Mouse (Mus musculus): ENCODE data around the gene 4933427D14Rik. TPM values are rescaled to one million over a fixed set of nuclear protein-coding genes. Genes with fewer than 3 reads are reported as not detected.

Gene 4933427D14Rik
- total RNA-seq (2018; cell fraction: chromatin; rRNA removed), result 10 to 100 TPM; 11.9 to 67.7 (median 40.8) TPM
- 1 to 10 TPM; 1.3 to 6.8 (median 4.0) TPM for total RNA-seq (2018; cell fraction: cytosol; rRNA removed)
- total RNA-seq (2018; cell fraction: nucleus; rRNA removed), result 10 to 100 TPM in 20 of 26 experiments, 1 to 10 TPM in 6; 4.7 to 34.7 (median 15.9) TPM
- 3.7 to 4.9 TPM (median 4.6 TPM) in 3 replicates for polyA plus RNA-seq (2018)

DNA sequence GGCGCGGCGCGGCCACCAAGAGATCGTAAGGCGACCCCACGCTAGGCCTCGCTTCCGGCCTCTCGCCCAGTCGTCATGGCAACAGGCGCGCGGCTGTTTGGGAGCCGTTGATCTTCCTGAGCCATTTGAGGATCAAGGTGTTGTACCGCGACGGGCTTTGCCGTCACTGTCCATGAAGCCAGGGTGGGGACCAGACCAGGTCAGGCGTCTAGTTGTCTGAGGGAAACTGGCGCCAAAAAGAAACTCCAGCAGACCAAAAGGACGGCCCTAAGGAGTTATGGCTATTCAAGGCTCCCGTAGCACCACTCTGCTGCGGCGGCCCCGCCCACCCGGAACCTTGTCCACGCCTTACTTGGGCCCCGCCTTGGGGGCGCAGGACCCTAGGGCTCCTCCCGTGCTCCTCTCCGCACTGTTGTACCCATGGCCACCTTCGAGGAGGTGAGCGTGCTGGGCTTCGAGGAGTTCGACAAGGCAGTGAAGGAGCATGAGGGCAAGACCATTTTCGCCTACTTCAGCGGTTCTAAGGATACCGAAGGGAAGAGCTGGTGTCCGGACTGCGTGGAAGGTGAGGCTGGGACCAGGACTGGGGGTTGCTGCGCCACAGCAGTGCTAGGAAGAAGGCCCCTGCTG, at the start of gene 4933427D14Rik, which contains the start of gene Txndc17:
TSS of gene 4933427D14Rik (minus strand) at position 256 of the 630 bp plus-strand sequence.
TSS of gene Txndc17 (plus strand) at position 344 of the 630 bp plus-strand sequence.
- Histone ChIP-seq H3K4me3 (ENCODE audit: inconsistent target) (peak within 1 kb of the TSS; percentile 98), H3K36me3 (ENCODE audit: inconsistent target) (peaks cover 18% of the 10 kb centered on the region; the same call in 1 of the 2 replicates), H3K27ac (peak within 1 kb of the TSS; percentile 68), H3K79me2 (ENCODE audit: inconsistent target) (peaks cover 59% of the 10 kb centered on the region)
- 1% methylated on average over 42 of the region's 42 CpGs for WGBS (ENCODE audit: missing documents)

DNA sequence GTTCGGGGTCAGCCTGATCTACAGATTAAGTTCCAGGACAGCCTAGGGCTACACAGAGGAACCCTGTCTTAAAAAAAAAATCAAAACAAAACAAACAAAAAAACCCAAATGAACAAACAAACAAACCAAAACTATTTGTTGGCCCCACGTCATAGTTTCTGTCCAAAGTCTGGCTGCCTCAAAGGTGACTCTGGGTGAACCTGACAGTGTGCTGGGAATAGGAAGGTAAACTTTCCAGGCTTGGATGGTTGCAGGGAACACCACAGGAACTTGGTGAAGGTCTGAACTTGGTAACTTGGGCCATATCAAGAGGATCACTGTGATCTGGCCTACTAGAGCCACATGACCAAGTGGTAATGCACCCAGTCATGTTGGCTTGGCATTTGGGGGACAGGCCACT, 49.2 kb upstream of the 4933427D14Rik start:
- H3K36me3 ChIP-seq (ENCODE audit: inconsistent target), result no peaks in the 10 kb centered on the region
- no peak overlapping the region for H3K27ac ChIP-seq
- no peak overlapping the region for H3K4me3 ChIP-seq (ENCODE audit: inconsistent target)
- H3K79me2 ChIP-seq (ENCODE audit: inconsistent target), result no peaks in the 10 kb centered on the region
- 85% methylated on average over 2 of the region's 2 CpGs for WGBS (ENCODE audit: missing documents)

DNA sequence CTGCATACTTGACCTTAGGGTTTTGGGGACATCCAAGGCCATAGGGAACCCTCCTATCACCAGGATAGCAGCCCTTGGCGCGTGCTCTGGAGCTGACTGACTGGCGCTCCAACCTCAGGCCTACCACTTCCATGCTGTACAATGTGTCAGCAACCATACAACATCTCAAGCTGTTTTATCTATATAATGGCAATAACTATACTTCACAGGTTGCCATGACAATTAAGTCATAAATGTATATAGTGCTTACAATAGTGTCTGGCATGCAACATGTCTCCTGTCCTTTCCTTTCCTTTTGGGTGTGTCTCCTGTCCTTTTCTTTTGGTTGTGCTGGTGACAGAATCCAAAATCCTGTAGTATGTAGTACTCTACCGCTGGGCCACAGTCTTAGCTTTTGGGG, 48.4 kb upstream of the 4933427D14Rik start:
- no peaks in the 10 kb centered on the region for H3K36me3 ChIP-seq (ENCODE audit: inconsistent target)
- WGBS (ENCODE audit: missing documents), result 93% methylated on average over 4 of the region's 4 CpGs
- H3K79me2 ChIP-seq (ENCODE audit: inconsistent target), result no peaks in the 10 kb centered on the region
- no peak overlapping the region for H3K27ac ChIP-seq
- no peak overlapping the region for H3K4me3 ChIP-seq (ENCODE audit: inconsistent target)

DNA sequence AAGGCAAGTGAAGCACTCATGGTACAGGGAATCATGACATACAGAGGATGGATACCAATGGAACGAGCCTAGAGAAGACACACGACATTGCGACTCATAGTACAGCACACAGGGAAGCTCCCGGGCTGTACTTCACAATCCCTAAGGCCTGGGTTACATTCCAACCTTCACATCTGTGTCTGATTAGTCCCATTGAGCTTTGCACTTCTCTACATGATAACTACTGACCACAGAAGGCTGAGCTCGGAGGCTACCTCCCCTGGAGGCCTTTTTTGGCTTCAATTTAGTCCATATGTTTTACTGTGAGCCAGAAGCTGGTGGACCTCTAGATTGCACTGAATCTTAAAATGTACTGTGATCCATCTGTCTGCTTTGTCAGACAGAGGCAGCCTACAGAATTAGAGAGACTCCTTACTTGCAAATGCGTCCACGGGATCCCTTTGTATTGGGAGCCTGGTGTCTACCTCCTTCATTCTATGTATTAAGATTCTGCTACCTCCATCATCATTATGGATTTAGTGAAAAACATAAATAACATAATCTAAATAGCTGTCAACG, 38.0 kb upstream of the 4933427D14Rik start:
- Histone ChIP-seq H3K4me3 (ENCODE audit: inconsistent target) (no peak overlapping the region), H3K36me3 (ENCODE audit: inconsistent target) (no peaks in the 10 kb centered on the region), H3K79me2 (ENCODE audit: inconsistent target) (no peaks in the 10 kb centered on the region), H3K27ac (no peak overlapping the region)
- WGBS (ENCODE audit: missing documents), result 86% methylated on average over 8 of the region's 8 CpGs

DNA sequence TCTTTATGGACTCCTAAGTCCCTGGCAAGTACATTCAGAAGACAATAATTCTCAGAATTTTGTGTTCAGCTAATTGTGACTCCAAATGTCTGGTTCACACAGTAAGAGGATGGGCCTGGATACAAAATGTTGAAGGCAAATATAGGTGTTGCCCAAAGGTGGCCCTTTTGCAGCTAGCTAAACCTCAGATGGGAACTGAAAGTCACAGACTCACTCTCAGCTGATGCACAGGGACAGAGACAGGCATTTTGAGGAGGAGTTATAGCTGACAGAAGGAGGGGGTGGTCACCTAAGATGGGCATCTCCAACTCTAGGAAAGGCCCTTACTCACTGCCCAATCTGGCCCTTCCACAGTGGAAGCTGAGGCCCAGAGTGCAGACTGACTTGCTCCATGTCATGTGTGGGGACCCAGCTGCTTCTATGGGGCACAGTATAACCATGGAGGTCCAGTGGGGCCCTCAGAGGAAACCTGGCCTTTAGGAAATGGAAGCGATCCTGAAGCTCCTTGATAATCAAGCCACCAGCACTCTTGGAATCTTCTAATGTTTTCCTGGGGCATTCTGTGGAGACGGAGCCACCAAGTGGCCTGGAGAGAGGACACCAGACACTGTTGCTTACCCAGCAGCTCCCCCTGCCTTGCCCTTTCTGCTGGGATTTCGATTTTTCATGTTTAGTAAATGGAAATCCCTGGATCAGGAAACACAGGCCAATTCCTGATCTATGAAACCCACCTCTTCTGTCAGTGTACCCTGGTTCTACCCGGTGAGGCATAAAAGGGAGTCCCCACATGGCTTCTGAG, 33.0 kb upstream of the 4933427D14Rik start:
- Histone ChIP-seq H3K79me2 (ENCODE audit: inconsistent target) (no peaks in the 10 kb centered on the region), H3K36me3 (ENCODE audit: inconsistent target) (no peaks in the 10 kb centered on the region), H3K27ac (no peak overlapping the region), H3K4me3 (ENCODE audit: inconsistent target) (no peak overlapping the region)
- WGBS (ENCODE audit: missing documents), result 58% methylated on average over 4 of the region's 4 CpGs

DNA sequence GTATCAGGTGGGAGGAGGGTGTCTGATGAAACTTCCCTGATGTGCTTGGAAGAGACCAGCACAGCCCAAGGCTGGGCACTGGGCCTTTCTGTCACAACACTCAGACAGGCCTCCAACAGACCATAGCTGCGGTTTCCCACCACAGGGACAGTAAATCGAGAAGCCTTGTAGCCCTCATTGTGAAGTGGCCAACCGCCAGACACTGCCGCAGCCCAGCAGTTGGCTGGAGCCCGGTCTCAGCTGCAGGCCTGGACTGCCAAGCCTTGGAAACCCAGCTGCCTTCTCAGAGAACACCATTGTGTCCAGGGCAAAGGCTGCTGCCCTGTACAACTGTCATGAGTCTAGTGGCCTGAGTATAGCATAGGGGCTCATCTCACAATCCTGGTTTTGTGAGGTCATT, 26.8 kb upstream of the 4933427D14Rik start:
- Histone ChIP-seq H3K36me3 (ENCODE audit: inconsistent target) (no peaks in the 10 kb centered on the region), H3K4me3 (ENCODE audit: inconsistent target) (no peak overlapping the region), H3K27ac (no peak overlapping the region), H3K79me2 (ENCODE audit: inconsistent target) (no peaks in the 10 kb centered on the region)
- WGBS (ENCODE audit: missing documents), result 72% methylated on average over 5 of the region's 5 CpGs

DNA sequence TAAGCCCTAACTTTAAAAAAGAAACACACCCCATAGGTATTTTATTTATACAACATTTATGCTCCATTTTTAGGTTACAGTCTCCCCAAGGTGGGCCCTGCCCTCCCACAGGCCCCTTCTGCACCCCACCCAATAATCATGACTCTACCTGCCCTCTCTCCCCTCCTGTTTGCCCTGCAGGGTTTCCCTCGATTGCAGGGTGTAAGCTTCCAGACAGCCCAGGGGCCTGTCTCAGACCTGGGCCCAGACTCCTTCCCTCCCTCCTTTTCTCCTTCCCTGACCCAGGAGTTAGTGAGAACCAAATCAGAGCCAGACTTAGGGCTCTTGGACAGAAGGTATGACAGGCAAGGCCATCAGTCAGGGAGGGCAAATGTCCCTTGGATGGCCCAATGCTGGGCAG, 25.7 kb upstream of the 4933427D14Rik start:
- H3K36me3 ChIP-seq (ENCODE audit: inconsistent target), result no peaks in the 10 kb centered on the region
- H3K79me2 ChIP-seq (ENCODE audit: inconsistent target), result no peaks in the 10 kb centered on the region
- H3K4me3 ChIP-seq (ENCODE audit: inconsistent target), result no peak overlapping the region
- WGBS (ENCODE audit: missing documents), result 91% methylated on average over 1 of the region's 1 CpGs
- no peak overlapping the region for H3K27ac ChIP-seq

DNA sequence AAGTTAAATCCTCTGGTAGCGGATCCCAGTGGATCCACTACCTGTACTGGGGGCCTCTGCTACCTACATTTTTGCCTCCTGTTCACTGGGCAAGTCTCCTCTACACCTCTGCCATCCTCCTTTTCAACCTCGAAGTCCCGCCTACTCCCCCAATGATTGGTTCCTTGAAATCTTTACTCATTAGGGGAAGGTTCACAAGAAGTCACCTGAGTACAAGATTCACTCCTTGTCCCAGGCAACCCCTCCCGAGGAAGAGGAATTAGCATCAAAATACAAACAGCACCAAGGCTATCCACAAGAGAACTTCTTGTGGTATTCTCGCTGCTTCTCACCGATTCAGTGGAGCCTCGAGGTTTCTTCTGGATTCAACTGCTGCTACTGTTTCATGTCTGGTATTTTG, 24.8 kb upstream of the 4933427D14Rik start:
- Histone ChIP-seq H3K4me3 (ENCODE audit: inconsistent target) (no peak overlapping the region), H3K79me2 (ENCODE audit: inconsistent target) (no peaks in the 10 kb centered on the region), H3K36me3 (ENCODE audit: inconsistent target) (no peaks in the 10 kb centered on the region), H3K27ac (no peak overlapping the region)
- WGBS (ENCODE audit: missing documents), result 85% methylated on average over 7 of the region's 7 CpGs

DNA sequence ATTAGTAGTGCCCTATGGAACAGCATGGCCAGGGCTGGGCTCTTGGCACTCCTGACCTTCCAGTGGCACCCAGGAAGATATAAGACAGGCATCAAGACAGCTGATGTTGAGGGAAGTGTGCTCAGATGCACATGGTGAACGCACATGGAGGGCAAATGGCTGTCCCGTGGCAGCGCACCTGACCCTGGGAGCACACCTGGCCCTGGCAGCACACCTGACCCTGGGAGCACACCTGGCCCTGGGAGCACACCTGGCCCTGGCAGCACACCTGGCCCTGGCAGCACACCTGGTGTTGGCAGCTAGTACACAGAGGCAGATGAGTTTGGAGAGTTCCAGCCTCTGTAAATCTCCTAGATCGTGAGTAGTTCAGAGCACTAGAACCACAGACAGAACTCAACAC, 21.3 kb upstream of the 4933427D14Rik start:
- H3K79me2 ChIP-seq (ENCODE audit: inconsistent target), result no peaks in the 10 kb centered on the region
- H3K36me3 ChIP-seq (ENCODE audit: inconsistent target), result no peaks in the 10 kb centered on the region
- H3K27ac ChIP-seq, result no peak overlapping the region
- WGBS (ENCODE audit: missing documents), result 86% methylated on average over 4 of the region's 4 CpGs
- H3K4me3 ChIP-seq (ENCODE audit: inconsistent target), result no peak overlapping the region

DNA sequence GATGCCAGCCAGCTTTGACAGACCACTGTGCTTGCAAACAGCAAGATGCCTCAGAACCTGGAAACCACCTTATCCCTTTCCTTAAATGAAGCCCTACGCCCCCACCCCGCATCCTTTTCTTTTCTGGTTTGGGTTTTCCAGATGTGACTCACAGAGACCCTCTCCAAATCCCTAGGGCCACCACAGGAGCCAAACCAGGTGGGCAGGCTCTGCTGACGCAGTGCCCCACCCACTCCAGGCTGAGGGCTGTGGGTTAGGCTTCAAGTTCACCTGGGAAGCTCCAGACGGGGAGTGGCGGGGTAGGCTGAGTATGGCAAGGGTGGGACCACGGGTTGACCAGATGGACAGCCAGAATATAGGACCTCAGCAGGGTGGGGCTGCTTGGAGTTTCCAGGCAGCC, 19.6 kb upstream of the 4933427D14Rik start:
- Histone ChIP-seq H3K4me3 (ENCODE audit: inconsistent target) (no peak overlapping the region), H3K79me2 (ENCODE audit: inconsistent target) (no peaks in the 10 kb centered on the region), H3K36me3 (ENCODE audit: inconsistent target) (no peaks in the 10 kb centered on the region), H3K27ac (no peak overlapping the region)
- 84% methylated on average over 6 of the region's 6 CpGs for WGBS (ENCODE audit: missing documents)

DNA sequence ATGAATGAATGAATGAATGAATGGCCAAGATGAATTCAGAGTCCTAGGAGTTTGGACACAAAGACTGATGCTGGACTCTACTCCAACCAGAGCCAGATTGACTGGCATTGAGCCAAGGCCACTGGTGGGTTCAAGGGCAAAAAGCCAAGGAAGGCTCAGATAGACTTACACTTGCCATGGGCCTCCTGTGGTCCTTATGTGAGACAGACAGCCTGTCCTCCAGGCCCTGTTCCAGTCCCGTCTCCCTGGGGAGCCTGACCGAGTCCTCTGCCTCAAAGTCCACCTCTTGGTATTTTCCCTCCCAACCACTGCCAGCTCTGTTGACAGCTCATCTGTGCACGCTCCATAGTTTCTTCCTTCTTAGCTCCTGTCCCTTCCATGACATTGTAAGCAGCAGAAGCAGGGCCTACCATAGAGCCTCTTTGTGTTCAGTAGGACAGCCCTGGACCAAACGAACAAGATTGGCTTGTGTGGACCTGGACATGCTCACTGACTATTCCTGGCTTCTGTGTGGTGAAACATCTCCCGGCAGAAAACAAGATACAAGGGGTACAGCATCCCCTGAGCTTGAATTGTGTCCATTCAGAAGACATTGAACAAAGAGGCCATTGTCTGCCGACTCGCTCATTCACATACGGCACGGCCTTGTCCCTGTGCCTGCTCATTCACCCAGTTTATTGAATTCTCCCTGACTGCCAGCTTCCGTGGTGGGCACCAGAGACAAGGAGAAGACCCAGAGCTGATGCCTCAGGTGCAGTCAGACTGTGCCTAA, 18.9 kb upstream of the 4933427D14Rik start:
- WGBS (ENCODE audit: missing documents), result 91% methylated on average over 10 of the region's 10 CpGs
- Histone ChIP-seq H3K27ac (no peak overlapping the region), H3K36me3 (ENCODE audit: inconsistent target) (no peaks in the 10 kb centered on the region), H3K79me2 (ENCODE audit: inconsistent target) (no peaks in the 10 kb centered on the region), H3K4me3 (ENCODE audit: inconsistent target) (no peak overlapping the region)

DNA sequence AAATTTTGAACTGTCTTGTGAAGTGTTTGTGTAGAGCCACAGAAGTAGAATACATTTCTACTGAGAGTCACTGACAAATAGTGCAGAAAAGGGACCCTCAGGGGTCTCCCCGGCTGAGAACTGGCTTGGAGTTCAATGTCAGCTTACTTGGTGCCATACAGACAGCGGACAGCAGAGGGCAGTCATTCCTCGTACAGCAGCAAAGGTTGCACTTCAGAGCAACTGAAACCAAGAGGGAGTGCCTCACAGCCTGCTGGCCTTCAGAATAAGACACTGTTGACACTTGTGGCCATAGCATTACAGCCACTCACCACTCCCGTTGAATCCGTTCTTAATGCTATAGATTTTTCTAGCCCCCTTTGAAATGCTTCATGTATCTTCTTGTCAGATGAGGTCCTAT, 17.6 kb upstream of the 4933427D14Rik start:
- 8% methylated on average over 5 of the region's 5 CpGs for WGBS (ENCODE audit: missing documents)

DNA sequence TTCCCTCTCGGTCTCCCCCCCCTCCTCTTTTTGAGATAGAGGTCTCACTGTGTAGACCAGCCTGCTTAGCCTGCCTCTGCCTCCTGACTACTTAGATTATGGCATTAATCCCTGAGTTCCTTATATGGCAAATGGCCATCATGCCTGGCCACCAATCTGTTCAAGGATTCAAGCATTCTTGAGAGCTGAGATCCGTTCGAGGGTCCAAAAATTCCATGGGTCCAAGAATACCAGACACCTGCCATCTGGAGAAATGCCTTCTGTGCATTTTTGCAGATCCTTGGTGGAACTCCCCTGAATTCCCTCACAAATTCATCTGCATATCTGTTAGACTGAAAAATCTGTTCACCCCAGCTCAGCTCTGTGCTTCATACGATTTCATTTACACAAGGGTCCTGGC, 16.2 kb upstream of the 4933427D14Rik start:
- Histone ChIP-seq H3K36me3 (ENCODE audit: inconsistent target) (no peaks in the 10 kb centered on the region), H3K27ac (no peak overlapping the region), H3K79me2 (ENCODE audit: inconsistent target) (no peaks in the 10 kb centered on the region), H3K4me3 (ENCODE audit: inconsistent target) (no peak overlapping the region)
- 88% methylated on average over 4 of the region's 4 CpGs for WGBS (ENCODE audit: missing documents)

More for the DNA sequence above, 17.6 kb upstream of the 4933427D14Rik start:
- Histone ChIP-seq H3K36me3 (ENCODE audit: inconsistent target) (no peaks in the 10 kb centered on the region), H3K27ac (no peak overlapping the region), H3K79me2 (ENCODE audit: inconsistent target) (no peaks in the 10 kb centered on the region), H3K4me3 (ENCODE audit: inconsistent target) (no peak overlapping the region)

DNA sequence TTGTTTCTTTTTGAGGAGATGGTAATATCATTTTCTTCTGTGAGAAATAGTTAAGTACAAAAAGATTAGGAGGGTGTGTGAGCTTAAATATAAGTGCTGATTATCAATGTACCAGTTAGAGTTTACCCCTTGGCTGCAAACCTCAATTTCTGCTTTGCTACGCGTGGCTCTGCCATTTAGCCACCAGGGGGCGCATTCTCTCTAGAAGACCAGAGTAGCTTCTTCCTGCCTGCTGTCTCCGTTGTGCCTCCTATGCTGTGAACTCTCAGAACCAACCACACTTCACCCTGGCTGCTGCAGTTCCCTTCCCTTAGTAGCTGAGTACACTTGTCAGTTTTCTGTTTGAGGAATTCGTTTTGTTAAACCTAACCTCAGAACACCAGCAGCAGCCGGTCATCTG, 14.0 kb upstream of the 4933427D14Rik start:
- Histone ChIP-seq H3K4me3 (ENCODE audit: inconsistent target) (no peak overlapping the region), H3K27ac (no peak overlapping the region), H3K36me3 (ENCODE audit: inconsistent target) (no peaks in the 10 kb centered on the region), H3K79me2 (ENCODE audit: inconsistent target) (no peaks in the 10 kb centered on the region)
- 15% methylated on average over 6 of the region's 6 CpGs for WGBS (ENCODE audit: missing documents)
